Mouse (Mus musculus): ENCODE data around the gene Chrna1.

GRCm38 (mm10) chr2:73607146-73607545, 27.0 kb upstream of the Chrna1 start:
- TF ChIP-seq POLR2A (IDR thresholded peaks at IDR 0.05; ENCODE audit: low read depth, low read length) (no peak), CTCF (IDR thresholded peaks at IDR 0.05; ENCODE audit: borderline replicate concordance, insufficient read depth, low read length) (no peak)
